Mouse (Mus musculus): ENCODE results near the gene Pde8b.

GRCm38 (mm10) chr13:95101315-95101714 is 148.8 kb downstream of the Pde8b start:
- TF ChIP-seq CTCF (IDR thresholded peaks at IDR 0.05; ENCODE audit: borderline replicate concordance, insufficient read depth, low read depth, low read length) (no peak), POLR2A (IDR thresholded peaks at IDR 0.05; ENCODE audit: borderline replicate concordance, insufficient read depth, low read length) (no peak)
